Mouse (Mus musculus) neural tube, embryonic 10.5 days (tissue): ENCODE data around the gene Slc25a26.
A peak's percentile ranks its signal among the peaks of the same experiment; 100 is the strongest.

Experiments used
- DNase-seq: peaks from one replicate; pipeline ENCODE4 v3.0.0-alpha.2; 2017; ENCODE audit warnings: low spot score; ENCODE audit errors: extremely low spot score

The Slc25a26 gene

GRCm38 (mm10) chr6:94499897-94500623 is at the start of gene Slc25a26:
Gene Slc25a26, plus strand, starts transcription at chr6:94500331.
- DNase-seq: peak; percentile 94

- peak; percentile 38 for DNase-seq
These were observed 35.9 kb upstream of the Slc25a26 start for GRCm38 (mm10) chr6:94464037-94464891.

GRCm38 (mm10) chr6:94466508-94467205 is 33.5 kb upstream of the Slc25a26 start:
- DNase-seq: peak; percentile 39

DNA sequence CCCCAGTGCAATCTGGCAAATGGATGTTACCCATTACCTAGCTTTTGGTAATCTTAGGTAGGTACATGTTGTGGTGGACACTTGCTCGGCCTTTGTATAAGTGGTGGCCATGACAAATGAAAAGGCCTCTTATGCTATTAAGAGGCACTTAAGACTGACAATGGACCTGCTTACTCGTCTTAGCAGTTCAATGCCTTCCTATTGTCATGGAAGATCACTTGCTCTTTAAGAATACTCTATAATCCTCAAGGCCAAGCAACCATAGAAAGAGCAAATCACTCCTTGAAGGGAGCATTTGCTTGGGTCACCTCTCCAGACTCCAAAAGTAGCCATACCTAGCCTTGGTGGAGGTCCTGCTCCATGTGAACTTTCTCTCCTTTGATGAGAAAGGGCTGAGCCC is 7.4 kb upstream of the Slc25a26 start:
- no peak for DNase-seq

DNA sequence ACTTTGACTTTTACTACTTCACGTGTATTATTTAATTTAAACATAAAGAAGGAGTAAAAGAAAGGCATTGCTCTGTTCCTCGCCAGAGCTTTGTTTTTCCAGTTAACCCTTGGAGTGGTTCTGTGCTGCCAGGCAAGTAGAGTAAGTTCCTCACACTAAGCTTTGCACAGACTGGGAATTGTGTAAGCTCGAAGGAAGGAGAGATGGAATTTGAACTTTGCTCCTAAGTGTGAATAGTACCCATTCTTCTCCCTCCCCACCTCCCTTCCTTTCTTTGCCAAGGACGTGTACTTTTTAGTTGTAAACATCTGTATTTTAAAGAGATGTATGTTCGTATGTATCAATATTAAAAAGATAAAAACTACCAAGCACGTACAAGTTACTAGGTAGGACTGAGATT is 3.8 kb downstream of the Slc25a26 start:
- DNase-seq: no peak

- DNase-seq: no peak
These were observed 7.8 kb downstream of the Slc25a26 start for GRCm38 (mm10) chr6:94507921-94508320.

DNA sequence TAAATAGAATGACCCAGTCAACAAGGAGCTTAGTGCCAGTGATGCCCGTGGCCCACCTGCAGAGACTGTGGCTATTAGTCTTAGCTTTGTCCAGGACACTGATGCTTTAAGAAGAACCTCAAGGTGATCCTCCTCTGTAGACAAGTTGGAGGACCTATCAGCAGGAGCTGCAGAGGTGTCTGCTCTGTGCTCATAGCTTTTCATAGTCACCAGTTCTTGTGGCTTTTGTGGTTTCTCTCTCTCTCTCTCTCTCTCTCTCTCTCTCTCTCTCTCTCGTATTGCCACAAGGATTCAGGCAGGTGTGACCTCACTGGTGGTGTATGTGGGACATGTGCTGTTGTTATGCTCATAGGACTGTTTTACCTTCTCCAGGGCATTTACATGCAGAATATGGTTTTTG is 8.7 kb downstream of the Slc25a26 start:
- no peak for DNase-seq

- DNase-seq: no peak
These were observed 9.1 kb downstream of the Slc25a26 start for GRCm38 (mm10) chr6:94509220-94509619.

DNA sequence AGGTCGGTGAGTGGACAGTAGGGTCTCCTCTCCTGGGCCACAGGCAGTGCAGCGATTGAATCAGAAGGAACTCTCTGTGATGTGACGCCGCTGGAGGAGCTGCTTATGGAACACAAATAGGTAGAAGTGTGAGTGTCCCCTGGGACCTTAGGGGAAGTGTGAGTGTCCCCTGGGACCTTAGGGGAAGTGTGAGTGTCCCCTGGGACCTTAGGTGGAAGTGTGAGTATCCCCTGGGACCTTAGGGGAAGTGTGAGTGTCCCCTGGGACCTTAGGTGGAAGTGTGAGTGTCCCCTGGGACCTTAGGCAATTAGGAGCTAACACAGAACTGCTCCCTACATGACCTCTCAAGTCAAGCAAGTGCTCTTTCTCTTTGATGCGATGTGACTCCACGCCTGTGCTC is 18.0 kb downstream of the Slc25a26 start:
- DNase-seq: no peak

- no peak for DNase-seq
These were observed 24.2 kb downstream of the Slc25a26 start for GRCm38 (mm10) chr6:94524335-94524734.

GRCm38 (mm10) chr6:94530756-94531155 is 30.6 kb downstream of the Slc25a26 start:
- DNase-seq: no peak

GRCm38 (mm10) chr6:94532086-94532485 is 32.0 kb downstream of the Slc25a26 start:
- DNase-seq: no peak

DNA sequence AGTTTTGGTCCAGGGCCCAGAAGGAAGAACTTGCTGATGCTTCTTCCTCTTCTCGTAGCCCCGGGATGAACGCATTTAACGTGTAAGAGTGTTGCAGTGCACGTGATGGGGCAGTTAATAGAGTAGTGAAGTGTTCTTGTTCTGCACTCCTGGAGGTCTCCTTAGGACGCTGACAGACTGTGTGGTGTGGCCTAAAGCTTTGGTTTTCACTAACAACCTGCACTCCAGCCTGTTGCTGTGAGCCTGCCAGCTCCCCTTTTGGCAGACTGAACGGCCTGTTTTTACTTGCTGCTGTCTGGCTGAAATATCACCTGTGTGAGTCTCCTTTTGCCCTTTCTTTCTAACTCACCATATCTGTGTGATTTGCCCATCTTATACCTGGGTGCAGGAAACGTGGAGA is 36.3 kb downstream of the Slc25a26 start:
- DNase-seq: no peak

DNA sequence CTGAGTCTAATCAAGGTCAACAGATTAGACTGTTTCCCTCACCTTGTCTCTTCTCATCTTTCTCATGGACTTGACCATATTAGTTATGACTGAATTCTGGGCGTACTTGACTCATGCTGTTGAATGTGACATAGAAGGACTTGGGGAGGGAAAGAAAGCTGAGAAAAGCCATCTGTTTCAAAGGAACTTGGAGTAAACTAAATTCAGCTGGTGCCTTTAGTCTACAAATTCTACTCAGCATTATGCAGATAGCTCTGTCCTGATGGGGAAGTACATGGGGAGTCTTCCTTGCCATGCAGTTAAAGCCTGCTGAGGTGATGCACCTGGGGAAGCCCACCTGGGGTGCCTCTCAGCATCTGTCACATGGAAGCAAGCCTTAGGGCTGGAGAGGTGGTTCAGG is 37.5 kb downstream of the Slc25a26 start:
- no peak for DNase-seq

- no peak for DNase-seq
These were observed 40.0 kb downstream of the Slc25a26 start for GRCm38 (mm10) chr6:94540090-94540489.

- DNase-seq: no peak
These were observed 40.5 kb downstream of the Slc25a26 start for GRCm38 (mm10) chr6:94540615-94541014.

- DNase-seq: no peak
These were observed 41.0 kb downstream of the Slc25a26 start for GRCm38 (mm10) chr6:94541133-94541532.

- DNase-seq: no peak
These were observed 41.7 kb downstream of the Slc25a26 start for GRCm38 (mm10) chr6:94541854-94542253.

- peak; percentile 26 for DNase-seq
These were observed 44.0 kb downstream of the Slc25a26 start for GRCm38 (mm10) chr6:94543902-94544840.

- no peak for DNase-seq
These were observed 47.1 kb downstream of the Slc25a26 start for GRCm38 (mm10) chr6:94547239-94547638.

DNA sequence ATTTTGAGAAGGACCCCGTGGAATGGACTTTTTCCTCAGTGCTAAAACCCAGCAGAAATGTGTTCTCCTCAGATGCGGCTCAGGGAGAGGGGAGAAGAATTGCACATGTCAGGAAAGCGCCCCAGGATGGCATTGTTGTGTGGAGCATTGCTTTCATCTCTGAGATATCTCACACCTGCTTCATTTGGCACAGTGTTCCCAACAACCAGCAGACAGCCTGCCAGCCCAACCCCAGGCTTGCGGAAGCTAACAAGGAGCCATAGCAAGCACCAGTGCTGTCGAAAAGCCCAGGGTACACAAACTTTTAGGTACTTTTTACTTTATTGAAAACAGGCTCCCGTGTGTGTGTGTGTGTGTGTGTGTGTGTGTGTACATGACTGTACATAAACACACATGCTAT is 50.2 kb downstream of the Slc25a26 start:
- no peak for DNase-seq
